Mouse (Mus musculus) testis, adult 10 weeks (tissue): ENCODE data around the gene Olfr558. TPM values are rescaled to one million over a fixed set of nuclear protein-coding genes. Genes with fewer than 3 reads are reported as not detected.

Experiments used
- polyA plus RNA-seq: library from polyadenylated mRNA; stranded (reverse); fragments of 350-450 nt; fragmentation: Illumina TruSeq; extraction: RNeasy Lipid Tissue Mini Kit (QIAGEN cat#74804); gene quantifications from one replicate; pipeline ENCODE4 v1.2.3, GENCODE M21; 2014; ENCODE audit warnings: low read depth, low replicate concordance

Gene Olfr558
- 0.48 TPM for polyA plus RNA-seq

GRCm38 (mm10) chr7:102701915-102702314, at the start of gene Olfr558:
TSS of gene Olfr558 (plus strand) at chr7:102702215.

GRCm38 (mm10) chr7:102658523-102658922, 43.5 kb upstream of the Olfr558 start, which contains the start of gene Olfr555:
TSS of gene Olfr555 (plus strand) at chr7:102658823.

GRCm38 (mm10) chr7:102664599-102664998, 37.4 kb upstream of the Olfr558 start, which contains the start of gene Olfr556:
TSS of gene Olfr556 (plus strand) at chr7:102664899.

GRCm38 (mm10) chr7:102686944-102687501, 15.0 kb upstream of the Olfr558 start, which contains the start of gene Trim68:
TSS of gene Trim68 (minus strand) at chr7:102687327.

GRCm38 (mm10) chr7:102695358-102696125, 6.5 kb upstream of the Olfr558 start, which contains the start of gene Olfr557:
TSS of gene Olfr557 (plus strand) at chr7:102695910.

GRCm38 (mm10) chr7:102718970-102719369, 17.0 kb downstream of the Olfr558 start, which contains the start of gene Olfr33:
TSS of gene Olfr33 (minus strand) at chr7:102719070.

GRCm38 (mm10) chr7:102727391-102727790, 25.4 kb downstream of the Olfr558 start, which contains the start of gene Olfr559:
TSS of gene Olfr559 (minus strand) at chr7:102727491.

GRCm38 (mm10) chr7:102759266-102759665, 57.3 kb downstream of the Olfr558 start, which contains the start of the genes Olfr560 and Olfr78:
TSS of gene Olfr560 (minus strand) at chr7:102759366.
TSS of gene Olfr78 (minus strand) at chr7:102759471.

Other genes starting within 250 kb of the Olfr558 start
- gene Olfr543, start 220.5 kb upstream of the Olfr558 start, polyA plus RNA-seq = not detected
- not detected for gene Olfr544, start 213.9 kb upstream of the Olfr558 start, polyA plus RNA-seq
- not detected for gene Olfr545, start 202.6 kb upstream of the Olfr558 start, polyA plus RNA-seq
- not detected for gene Olfr547, start 167.5 kb upstream of the Olfr558 start, polyA plus RNA-seq
- gene Olfr548-ps1, start 161.3 kb upstream of the Olfr558 start, polyA plus RNA-seq = not detected
- not detected for gene Olfr549, start 152.3 kb upstream of the Olfr558 start, polyA plus RNA-seq
- gene Trim21, start 136.7 kb upstream of the Olfr558 start, polyA plus RNA-seq = 1.1 TPM
- not detected for gene Olfr550, start 130.8 kb upstream of the Olfr558 start, polyA plus RNA-seq
- gene Olfr551, start 110.3 kb upstream of the Olfr558 start, polyA plus RNA-seq = not detected
- not detected for gene Olfr552, start 104.4 kb upstream of the Olfr558 start, polyA plus RNA-seq
- gene Olfr553, start 84.0 kb upstream of the Olfr558 start, polyA plus RNA-seq = not detected
- gene Olfr554, start 63.8 kb upstream of the Olfr558 start, polyA plus RNA-seq = not detected
- not detected for gene Olfr555, start 43.4 kb upstream of the Olfr558 start, polyA plus RNA-seq
- not detected for gene Olfr556, start 37.3 kb upstream of the Olfr558 start, polyA plus RNA-seq
- gene Trim68, start 14.9 kb upstream of the Olfr558 start, polyA plus RNA-seq = 5.6 TPM
- not detected for gene Olfr557, start 6.3 kb upstream of the Olfr558 start, polyA plus RNA-seq
- 0.08 TPM for gene Olfr33, start 16.9 kb downstream of the Olfr558 start, polyA plus RNA-seq
- not detected for gene Olfr559, start 25.3 kb downstream of the Olfr558 start, polyA plus RNA-seq
- not detected for gene Olfr560, start 57.2 kb downstream of the Olfr558 start, polyA plus RNA-seq
- gene Olfr78, start 57.3 kb downstream of the Olfr558 start, polyA plus RNA-seq = 0.34 TPM
- not detected for gene Olfr561, start 69.0 kb downstream of the Olfr558 start, polyA plus RNA-seq
- not detected for gene Olfr564, start 101.3 kb downstream of the Olfr558 start, polyA plus RNA-seq
- gene Olfr566, start 156.6 kb downstream of the Olfr558 start, polyA plus RNA-seq = not detected
- 0.24 TPM for gene Olfr568, start 174.9 kb downstream of the Olfr558 start, polyA plus RNA-seq
- not detected for gene Olfr569, start 188.7 kb downstream of the Olfr558 start, polyA plus RNA-seq
- gene Olfr570, start 192.4 kb downstream of the Olfr558 start, polyA plus RNA-seq = not detected
- gene Olfr571, start 215.3 kb downstream of the Olfr558 start, polyA plus RNA-seq = not detected
- gene Olfr572, start 222.2 kb downstream of the Olfr558 start, polyA plus RNA-seq = not detected
- gene Olfr573-ps1, start 240.4 kb downstream of the Olfr558 start, polyA plus RNA-seq = not detected
- not detected for gene Olfr574, start 246.3 kb downstream of the Olfr558 start, polyA plus RNA-seq